Mouse (Mus musculus) MEL (cell line): ENCODE data around the gene Slc30a3.

Experiments used
- CHD1 ChIP-seq: IDR thresholded peaks from 2 replicates; pipeline ENCODE4 v1.6.1; 2012; ENCODE audit warnings: low read depth, mild to moderate bottlenecking, inconsistent platforms, low read length, improper control_type of control experiment
- CHD2 ChIP-seq: IDR thresholded peaks from 2 replicates; pipeline ENCODE4 v1.6.1; 2011; ENCODE audit warnings: low read length, improper control_type of control experiment
- CTCF ChIP-seq, 3 experiments: IDR thresholded peaks in 2 of 3; conservative IDR thresholded peaks in 1 of 3; 2 replicates each; pipeline ENCODE4 v1.5.1; 2011 to 2012; ENCODE audit warnings: low read length in 3 of 3, low read depth in 2 of 3, mild to moderate bottlenecking in 2 of 3, improper control_type of control experiment in 1 of 3, inconsistent platforms in 1 of 3, mixed read lengths in 1 of 3, moderate library complexity in 1 of 3; ENCODE audit not compliant: control insufficient read depth in 1 of 3, insufficient read depth in 1 of 3, poor library complexity in 1 of 3, severe bottlenecking in 1 of 3
- ELF1 ChIP-seq: IDR thresholded peaks from 2 replicates; pipeline ENCODE4 v1.6.1; 2014; ENCODE audit warnings: low read depth, mild to moderate bottlenecking, inconsistent platforms, low read length, improper control_type of control experiment, moderate library complexity
- EP300 ChIP-seq, 2 experiments: IDR thresholded peaks; 2 replicates each; pipeline ENCODE4 v1.6.1; 2011; ENCODE audit warnings: improper control_type of control experiment in 2 of 2, low read length in 2 of 2, low read depth in 1 of 2, mild to moderate bottlenecking in 1 of 2
- JUND ChIP-seq: IDR thresholded peaks from 2 replicates; pipeline ENCODE4 v1.6.1; 2011; ENCODE audit warnings: low read depth, mild to moderate bottlenecking, improper control_type of control experiment, low read length
- MAFK ChIP-seq: IDR thresholded peaks from 2 replicates; pipeline ENCODE4 v1.6.1; 2011; ENCODE audit warnings: low read depth, mild to moderate bottlenecking, low read length, improper control_type of control experiment, borderline replicate concordance
- MYB ChIP-seq: IDR thresholded peaks from 2 replicates; pipeline ENCODE4 v1.6.1; 2011; ENCODE audit warnings: mild to moderate bottlenecking, low read depth, low read length, improper control_type of control experiment
- NELFE ChIP-seq: IDR thresholded peaks from 2 replicates; pipeline ENCODE4 v1.6.1; 2011; ENCODE audit warnings: low read depth, low read length, improper control_type of control experiment
- POLR2A ChIP-seq, 2 experiments: IDR thresholded peaks; 2 replicates each; pipeline ENCODE4 v1.6.1; 2011 to 2012; ENCODE audit warnings: low read length in 2 of 2, mild to moderate bottlenecking in 2 of 2, control low read depth in 1 of 2, improper control_type of control experiment in 1 of 2, low read depth in 1 of 2, moderate library complexity in 1 of 2; ENCODE audit not compliant: control insufficient read depth in 1 of 2, insufficient read depth in 1 of 2, poor library complexity in 1 of 2
- TCF12 ChIP-seq: IDR thresholded peaks from 2 replicates; pipeline ENCODE4 v1.6.1; 2014; ENCODE audit warnings: low read depth, mild to moderate bottlenecking, inconsistent platforms, low read length, improper control_type of control experiment, moderate library complexity
- ZNF384 ChIP-seq: IDR thresholded peaks from 2 replicates; pipeline ENCODE4 v1.6.1; 2012; ENCODE audit warnings: low read depth, mild to moderate bottlenecking, inconsistent platforms, low read length, improper control_type of control experiment

GRCm38 (mm10) chr5:31038171-31038845, 69.7 kb downstream of the Slc30a3 start:
- TF ChIP-seq TCF12 (no peak), JUND (no peak), CTCF (IDR thresholded peaks at IDR 0.05 in 2 of 3, conservative IDR thresholded peaks at IDR 0.05 in 1 of 3; ENCODE audit: control insufficient read depth in 1 of 3, insufficient read depth in 1 of 3, low read depth in 2 of 3, low read length in 3 of 3, poor library complexity in 1 of 3, severe bottlenecking in 1 of 3) (no peak), POLR2A (IDR thresholded peaks at IDR 0.05; ENCODE audit: control insufficient read depth in 1 of 2, insufficient read depth in 1 of 2, low read depth in 1 of 2, low read length in 2 of 2, poor library complexity in 1 of 2) (no peak), CHD1 (no peak), MYB (no peak), ELF1 (no peak), CHD2 (no peak), ZNF384 (no peak), EP300 (IDR thresholded peaks at IDR 0.05; ENCODE audit: low read depth in 1 of 2, low read length in 2 of 2) (no peak), NELFE (no peak), MAFK (no peak)
